Mouse (Mus musculus): Measurements from ENCODE around the gene Pde4c. TPM values are rescaled to one million over a fixed set of nuclear protein-coding genes. Genes with fewer than 3 reads are reported as not detected.

Pde4c gene
- polyA plus RNA-seq, 1 experiment from 2014 or later, result 0.06 TPM

DNA sequence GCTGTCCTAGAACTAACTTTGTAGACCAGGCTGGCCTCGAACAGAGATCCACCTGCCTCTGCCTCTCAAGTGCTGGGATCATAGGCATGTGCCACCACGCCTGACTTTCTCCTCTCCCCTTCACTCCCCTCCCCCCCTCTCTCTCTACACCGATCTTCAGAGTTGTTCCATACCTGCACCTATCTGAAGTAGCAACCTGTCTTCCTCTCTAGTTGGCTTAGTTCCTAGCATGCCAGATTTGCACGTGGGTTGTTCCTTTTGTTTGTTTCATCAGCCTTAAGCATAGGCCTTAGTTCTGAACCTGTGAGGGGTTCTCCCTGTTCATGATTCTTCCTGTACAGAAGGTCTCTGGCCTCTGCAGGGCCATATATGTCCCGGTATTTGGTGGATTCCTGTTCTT is 14.2 kb downstream of the Pde4c start:
- Histone ChIP-seq H3K27ac (replicated peaks; ENCODE audit: low read depth, low read length) (no peak overlapping the region), H3K9me3 (replicated peaks; ENCODE audit: control insufficient read depth, low read length) (no peaks in the 10 kb centered on the region), H3K4me1 (ENCODE audit: control insufficient read depth, insufficient read depth, low read length) (no peaks in the 10 kb centered on the region), H3K27me3 (ENCODE audit: control insufficient read depth, insufficient read depth, low read length) (peaks cover 10% of the 10 kb centered on the region), H3K4me2 (ENCODE audit: low read depth, low read length) (no peak overlapping the region), H3K9ac (replicated peaks; ENCODE audit: low read length) (no peak overlapping the region), H3K4me3 (ENCODE audit: low read depth, low read length) (no peak overlapping the region), H3K36me3 (replicated peaks; ENCODE audit: control insufficient read depth, insufficient read depth, low read depth, low read length) (no peaks in the 10 kb centered on the region)
- DNase-seq (ENCODE audit: low spot score) (no peak), ATAC-seq (replicated peaks; ENCODE audit: insufficient number of reproducible peaks, low FRiP score, low TSS enrichment, low read depth) (no peak)
- 66% methylated on average over 5 of the region's 5 CpGs for WGBS

DNA sequence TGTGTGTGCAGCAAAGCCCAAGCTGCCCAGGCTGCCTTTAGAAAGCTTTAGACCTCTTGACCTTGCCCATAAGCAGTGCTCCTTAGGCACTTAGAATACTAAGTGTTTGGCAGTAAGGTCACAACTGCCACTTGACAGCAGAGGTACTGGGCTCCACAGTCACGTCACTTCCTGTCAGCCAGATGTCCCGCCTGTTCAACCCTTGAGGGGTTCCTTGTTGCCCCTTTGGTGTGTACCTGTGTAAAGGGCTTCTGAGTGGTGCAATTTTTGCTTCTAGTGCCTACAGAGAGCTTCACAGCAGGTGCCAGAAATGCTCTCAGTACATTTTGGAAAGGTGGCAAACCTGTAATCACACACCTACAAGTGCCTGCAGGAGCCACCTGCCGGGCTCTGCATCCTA is 14.7 kb downstream of the Pde4c start:
- ATAC-seq (replicated peaks; ENCODE audit: insufficient number of reproducible peaks, low FRiP score, low TSS enrichment, low read depth), result no peak
- H3K4me2 ChIP-seq (ENCODE audit: low read depth, low read length), result no peak overlapping the region
- WGBS, result 61% methylated on average over 3 of the region's 3 CpGs
- DNase-seq (ENCODE audit: low spot score), result no peak
- no peak overlapping the region for H3K9ac ChIP-seq (replicated peaks; ENCODE audit: low read length)
- H3K4me1 ChIP-seq (ENCODE audit: control insufficient read depth, insufficient read depth, low read length), result peaks cover 4% of the 10 kb centered on the region
- no peaks in the 10 kb centered on the region for H3K9me3 ChIP-seq (replicated peaks; ENCODE audit: control insufficient read depth, low read length)
- no peak overlapping the region for H3K4me3 ChIP-seq (ENCODE audit: low read depth, low read length)
- H3K36me3 ChIP-seq (replicated peaks; ENCODE audit: control insufficient read depth, insufficient read depth, low read depth, low read length), result no peaks in the 10 kb centered on the region
- peaks cover 14% of the 10 kb centered on the region for H3K27me3 ChIP-seq (ENCODE audit: control insufficient read depth, insufficient read depth, low read length)
- H3K27ac ChIP-seq (replicated peaks; ENCODE audit: low read depth, low read length), result no peak overlapping the region

DNA sequence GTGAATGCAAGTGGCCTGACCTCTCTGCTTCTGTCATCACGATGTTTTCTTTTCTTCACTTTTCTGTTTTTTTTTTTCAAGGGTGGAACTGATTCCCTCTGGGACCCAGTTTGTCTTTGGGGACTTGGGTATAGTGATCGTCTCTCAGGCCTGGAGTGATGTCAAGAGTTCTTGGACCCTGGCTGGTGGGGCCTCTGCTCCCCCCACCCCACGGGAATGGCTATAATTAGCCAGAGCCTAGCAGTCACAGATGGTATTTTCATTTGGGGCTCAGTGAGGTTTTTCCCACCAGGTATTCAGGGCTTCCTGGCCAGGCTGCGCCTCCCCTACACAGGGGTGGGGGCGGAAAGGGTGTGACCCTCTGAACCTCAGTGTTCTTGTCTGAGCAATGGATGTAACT is 18.1 kb downstream of the Pde4c start:
- Histone ChIP-seq H3K27ac (replicated peaks; ENCODE audit: low read depth, low read length) (no peak overlapping the region), H3K4me2 (ENCODE audit: low read depth, low read length) (no peak overlapping the region), H3K4me1 (ENCODE audit: control insufficient read depth, insufficient read depth, low read length) (peaks cover 9% of the 10 kb centered on the region), H3K27me3 (ENCODE audit: control insufficient read depth, insufficient read depth, low read length) (peaks cover 37% of the 10 kb centered on the region), H3K9ac (replicated peaks; ENCODE audit: low read length) (no peak overlapping the region), H3K4me3 (ENCODE audit: low read depth, low read length) (no peak overlapping the region), H3K36me3 (replicated peaks; ENCODE audit: control insufficient read depth, insufficient read depth, low read depth, low read length) (no peaks in the 10 kb centered on the region), H3K9me3 (replicated peaks; ENCODE audit: control insufficient read depth, low read length) (no peaks in the 10 kb centered on the region)
- 50% methylated on average over 5 of the region's 5 CpGs for WGBS
- ATAC-seq (replicated peaks; ENCODE audit: insufficient number of reproducible peaks, low FRiP score, low TSS enrichment, low read depth), result no peak
- no peak for DNase-seq (ENCODE audit: low spot score)

DNA sequence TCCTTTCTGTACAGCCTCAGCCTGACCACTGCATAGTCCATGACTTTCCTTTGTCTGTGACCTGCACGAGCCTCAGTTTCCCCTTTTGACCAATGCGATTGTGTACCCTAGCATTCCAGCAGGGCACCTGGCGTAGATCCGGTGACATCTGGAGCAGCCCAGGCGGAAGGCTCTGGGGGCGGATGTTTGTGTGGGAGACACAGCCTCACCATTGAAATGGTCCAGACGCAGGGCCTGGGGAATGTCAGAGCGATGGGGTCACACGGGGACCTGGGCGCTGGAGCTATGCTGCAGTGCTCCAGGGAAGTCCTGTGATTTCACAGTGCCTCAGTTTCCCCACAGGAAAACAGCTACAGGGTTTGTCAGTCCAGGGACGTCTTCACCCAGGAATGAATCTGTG is 18.7 kb downstream of the Pde4c start:
- Histone ChIP-seq H3K36me3 (replicated peaks; ENCODE audit: control insufficient read depth, insufficient read depth, low read depth, low read length) (no peaks in the 10 kb centered on the region), H3K4me1 (ENCODE audit: control insufficient read depth, insufficient read depth, low read length) (peaks cover 9% of the 10 kb centered on the region), H3K27ac (replicated peaks; ENCODE audit: low read depth, low read length) (no peak overlapping the region), H3K9ac (replicated peaks; ENCODE audit: low read length) (no peak overlapping the region), H3K9me3 (replicated peaks; ENCODE audit: control insufficient read depth, low read length) (no peaks in the 10 kb centered on the region), H3K4me2 (ENCODE audit: low read depth, low read length) (no peak overlapping the region), H3K27me3 (ENCODE audit: control insufficient read depth, insufficient read depth, low read length) (peaks cover 41% of the 10 kb centered on the region), H3K4me3 (ENCODE audit: low read depth, low read length) (no peak overlapping the region)
- no peak for ATAC-seq (replicated peaks; ENCODE audit: insufficient number of reproducible peaks, low FRiP score, low TSS enrichment, low read depth)
- WGBS, result 63% methylated on average over 11 of the region's 11 CpGs
- DNase-seq (ENCODE audit: low spot score), result no peak

- Histone ChIP-seq H3K27me3 (ENCODE audit: control insufficient read depth, insufficient read depth, low read length) (peaks cover 41% of the 10 kb centered on the region), H3K9ac (replicated peaks; ENCODE audit: low read length) (peak overlapping the region; percentile 26; the same call in 1 of the 2 replicates), H3K4me1 (ENCODE audit: control insufficient read depth, insufficient read depth, low read length) (peaks cover 9% of the 10 kb centered on the region), H3K36me3 (replicated peaks; ENCODE audit: control insufficient read depth, insufficient read depth, low read depth, low read length) (no peaks in the 10 kb centered on the region), H3K9me3 (replicated peaks; ENCODE audit: control insufficient read depth, low read length) (no peaks in the 10 kb centered on the region), H3K4me2 (ENCODE audit: low read depth, low read length) (peak overlapping the region; percentile 19), H3K4me3 (ENCODE audit: low read depth, low read length) (no peak overlapping the region; the same call in 1 of the 2 replicates), H3K27ac (replicated peaks; ENCODE audit: low read depth, low read length) (no peak overlapping the region)
- DNase-seq (ENCODE audit: low spot score) (no peak), ATAC-seq (replicated peaks; ENCODE audit: insufficient number of reproducible peaks, low FRiP score, low TSS enrichment, low read depth) (no peak)
- 3% methylated on average over 36 of the region's 38 CpGs for WGBS
Measured at GRCm38 (mm10) chr8:70742981-70743655, 19.6 kb downstream of the Pde4c start.

DNA sequence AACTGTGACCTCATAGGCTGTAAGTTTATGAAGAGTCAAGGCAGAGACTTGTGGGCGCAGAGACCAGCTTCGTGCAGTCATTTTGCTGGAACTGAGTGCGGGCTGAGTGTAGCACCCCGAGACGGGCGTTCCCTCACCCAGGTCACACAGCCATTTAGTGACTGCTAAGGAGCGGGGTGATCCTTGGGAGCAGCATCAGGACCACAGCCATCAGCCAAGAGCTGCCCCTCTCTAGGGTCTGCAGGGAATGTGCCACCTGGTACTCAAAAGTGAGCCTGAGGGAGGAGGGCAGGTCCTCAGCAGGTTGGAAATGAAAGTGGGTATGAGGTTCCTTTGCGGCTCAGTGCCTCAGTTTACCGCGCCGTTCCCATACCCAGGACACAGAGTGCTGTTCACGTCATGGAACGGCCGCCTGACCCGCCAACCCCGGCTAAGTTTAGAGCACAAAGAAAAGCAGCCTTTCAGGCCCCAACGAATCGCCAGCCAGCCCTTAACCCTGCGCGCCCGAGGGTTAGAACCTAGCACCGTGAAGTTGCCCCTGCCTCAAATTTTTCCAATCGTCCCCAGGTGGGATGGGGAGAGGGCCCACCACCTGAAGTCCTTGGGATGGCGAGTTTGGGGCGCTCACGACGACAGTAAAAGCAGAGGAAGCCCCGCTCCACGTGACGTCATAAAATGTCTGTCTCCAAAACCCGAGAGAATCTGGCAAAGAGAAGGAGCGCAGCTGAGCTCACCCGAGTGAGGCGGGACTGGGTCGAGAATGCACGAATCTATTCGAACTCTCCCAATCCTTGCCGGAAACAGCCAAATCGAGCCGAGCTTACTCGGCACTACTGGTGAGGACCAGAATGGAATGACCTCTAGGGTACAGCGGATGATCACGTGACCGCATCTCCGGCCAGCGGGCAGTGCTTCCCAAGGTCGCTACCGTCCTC is 20.4 kb downstream of the Pde4c start:
- 3% methylated on average over 48 of the region's 48 CpGs for WGBS

GRCm38 (mm10) chr8:70744806-70745205 is 21.3 kb downstream of the Pde4c start:
- H3K4me2 ChIP-seq (ENCODE audit: low read depth, low read length), result no peak overlapping the region
- no peak overlapping the region for H3K4me3 ChIP-seq (ENCODE audit: low read depth, low read length)
- peaks cover 9% of the 10 kb centered on the region for H3K4me1 ChIP-seq (ENCODE audit: control insufficient read depth, insufficient read depth, low read length)
- H3K9ac ChIP-seq (replicated peaks; ENCODE audit: low read length), result no peak overlapping the region
- H3K9me3 ChIP-seq (replicated peaks; ENCODE audit: control insufficient read depth, low read length), result no peaks in the 10 kb centered on the region
- H3K27ac ChIP-seq (replicated peaks; ENCODE audit: low read depth, low read length), result no peak overlapping the region
- no peak for ATAC-seq (replicated peaks; ENCODE audit: insufficient number of reproducible peaks, low FRiP score, low TSS enrichment, low read depth)
- peaks cover 41% of the 10 kb centered on the region for H3K27me3 ChIP-seq (ENCODE audit: control insufficient read depth, insufficient read depth, low read length)
- DNase-seq (ENCODE audit: low spot score), result no peak
- WGBS, result 52% methylated on average over 11 of the region's 11 CpGs
- no peaks in the 10 kb centered on the region for H3K36me3 ChIP-seq (replicated peaks; ENCODE audit: control insufficient read depth, insufficient read depth, low read depth, low read length)

More for the DNA sequence above, 20.4 kb downstream of the Pde4c start:
- Histone ChIP-seq H3K4me1 (ENCODE audit: control insufficient read depth, insufficient read depth, low read length) (peaks cover 9% of the 10 kb centered on the region), H3K9me3 (replicated peaks; ENCODE audit: control insufficient read depth, low read length) (no peaks in the 10 kb centered on the region), H3K27me3 (ENCODE audit: control insufficient read depth, insufficient read depth, low read length) (peaks cover 41% of the 10 kb centered on the region), H3K4me3 (ENCODE audit: low read depth, low read length) (peak overlapping the region; percentile 26), H3K9ac (replicated peaks; ENCODE audit: low read length) (peak overlapping the region; percentile 34), H3K4me2 (ENCODE audit: low read depth, low read length) (peak overlapping the region; percentile 42), H3K27ac (replicated peaks; ENCODE audit: low read depth, low read length) (no peak overlapping the region), H3K36me3 (replicated peaks; ENCODE audit: control insufficient read depth, insufficient read depth, low read depth, low read length) (no peaks in the 10 kb centered on the region)
- DNase-seq (ENCODE audit: low spot score) (peak; percentile 56), ATAC-seq (replicated peaks; ENCODE audit: insufficient number of reproducible peaks, low FRiP score, low TSS enrichment, low read depth) (0 out of 2 replicates have a peak, but pooled peaks have one; percentile 21)
